Comparison of ENCODE assay signal across 8 mouse cellular contexts in the genomic region with DNA sequence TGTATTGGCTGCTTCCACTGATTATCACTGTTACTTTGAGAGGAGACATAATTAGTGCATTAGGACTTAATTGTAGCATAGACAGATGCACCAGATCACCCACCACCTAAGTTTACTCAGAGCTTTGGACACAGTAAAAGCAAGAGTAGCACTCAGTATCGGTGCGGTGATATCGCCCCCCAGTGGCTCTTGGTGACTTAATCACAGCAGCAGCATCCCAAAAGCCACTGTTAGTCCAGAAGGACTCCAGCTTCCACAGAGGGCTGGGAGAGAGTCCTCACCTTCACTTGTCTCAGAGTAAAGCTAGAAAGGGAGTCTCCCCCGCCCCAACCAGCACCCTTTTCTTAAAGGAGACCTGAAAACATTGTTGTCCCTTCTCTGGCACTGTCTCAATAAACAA. TPM values are rescaled to one million over a fixed set of nuclear protein-coding genes. Genes with fewer than 3 reads are reported as not detected.
DNase-seq lines count a peak whose midpoint lies in the region; ATAC-seq lines count a peak whose summit lies in the region.

No protein-coding gene starts in this region.

- no peak overlapping the region for H3K27ac ChIP-seq in heart, embryonic 11.5 days (ENCODE audit: low read depth, low read length)

- no peaks in the 10 kb centered on the region for H3K9me3 ChIP-seq in heart, embryonic 11.5 days (replicated peaks; ENCODE audit: control insufficient read depth, low read length)

- H3K4me3 ChIP-seq in heart, embryonic 11.5 days (ENCODE audit: low read depth, low read length): no peak overlapping the region

- 0 out of 2 replicates have a peak, but pooled peaks cover 5% of the 10 kb centered on the region for H3K4me1 ChIP-seq in heart, embryonic 11.5 days (ENCODE audit: control insufficient read depth, insufficient read depth, low read length)

- H3K9ac ChIP-seq in heart, embryonic 11.5 days (ENCODE audit: low read depth, low read length): no peak overlapping the region

- peak; percentile 87 for DNase-seq in heart, adult 11 months
- DNase-seq in adrenal gland, adult 8-10 months: peak; percentile 7
- peak; percentile 84 for DNase-seq in embryo, embryonic 10.5 days (ENCODE audit: low spot score)
- DNase-seq in heart, adult 8-10 months (ENCODE audit: low spot score): peak; percentile 53
- DNase-seq in layer of hippocampus, adult 18-20 months (ENCODE audit: low spot score in 2 of 2): peak; percentile 53 to 89
- peak; percentile 78 for DNase-seq in lung, postnatal 14 days
- peak; percentile 85 for DNase-seq in right cerebral cortex, postnatal 4 days

- no peak for ATAC-seq in heart, embryonic 11.5 days (replicated peaks; ENCODE audit: insufficient number of reproducible peaks, low FRiP score, low TSS enrichment)

- 3% methylated on average over 4 of the region's 4 CpGs for whole genome bisulfite sequencing in heart, embryonic 11.5 days (ENCODE audit: insufficient replicate concordance)

- H3K36me3 ChIP-seq in heart, embryonic 11.5 days (ENCODE audit: control insufficient read depth, insufficient read depth, low read length): no peaks in the 10 kb centered on the region

- no peak overlapping the region for H3K4me2 ChIP-seq in heart, embryonic 11.5 days

- no peaks in the 10 kb centered on the region for H3K27me3 ChIP-seq in heart, embryonic 11.5 days (ENCODE audit: control insufficient read depth, insufficient read depth, low read length)

RNA-seq across cellular contexts. Expression of gene Stmnd1, which starts 15.7 kb away (rescaled TPM):
- polyA plus RNA-seq in heart, embryonic 11.5 days (2014; fragmentation: Nextera tagmentation; extraction: Ambion mirVana): 0.72 TPM in 1 of 2 replicates, not detected in the other
- total RNA-seq in adrenal gland, adult 8-10 months (2022): under 1 TPM in 1 of 4 experiments, not detected in 3; 0.25 TPM
- total RNA-seq in heart, adult 8-10 months (2022): under 1 TPM; 0.19 to 0.66 (median 0.22) TPM
- total RNA-seq in layer of hippocampus, adult 18-20 months (2021): not detected

Comparison
In these comparisons a context has a peak if more than half of its experiments do, and no peak if none do; other contexts are left out.
1. DNase-seq: peak in every context shown above with its lines; median percentile 87 in heart, adult 11 months; 85 in right cerebral cortex, postnatal 4 days; 84 in embryo, embryonic 10.5 days; 78 in lung, postnatal 14 days; 71 in layer of hippocampus, adult 18-20 months; 53 in heart, adult 8-10 months; 7 in adrenal gland, adult 8-10 months.